Mouse (Mus musculus) hindbrain, embryonic 15.5 days (tissue): ENCODE results near the gene Sorl1. TPM values are rescaled to one million over a fixed set of nuclear protein-coding genes. Genes with fewer than 3 reads are reported as not detected.
A peak's percentile ranks its signal among the peaks of the same experiment; 100 is the strongest.

Source experiments
- ATAC-seq: fragments of 200-750 bp; cut with Nextera tagmentation; 2 replicates; pipeline ENCODE4 v1.8.0; 2017; ENCODE audit warnings: low read depth, moderate number of reproducible peaks, moderate TSS enrichment; ENCODE audit not compliant: low FRiP score
- H3K27ac ChIP-seq: fragments of 300-500 bp; sonication (generic); replicated peaks from 2 replicates; pipeline ENCODE4 v1.5.1; 2015; ENCODE audit warnings: mild to moderate bottlenecking, inconsistent platforms
- H3K27me3 ChIP-seq: fragments of 300-500 bp; sonication (generic); 2 replicates; pipeline ENCODE4 v1.6.1; 2015; ENCODE audit warnings: control low read depth, inconsistent platforms
- H3K36me3 ChIP-seq: fragments of 300-500 bp; sonication (generic); 2 replicates; pipeline ENCODE4 v1.6.1; 2015; ENCODE audit warnings: control low read depth, inconsistent platforms
- H3K4me1 ChIP-seq: fragments of 300-500 bp; sonication (generic); replicated peaks from 2 replicates; pipeline ENCODE4 v1.6.1; 2015; ENCODE audit warnings: control low read depth, inconsistent platforms
- H3K4me2 ChIP-seq: fragments of 300-500 bp; sonication (generic); 2 replicates; pipeline ENCODE4 v1.6.1; 2015; ENCODE audit warnings: moderate library complexity, mild to moderate bottlenecking, inconsistent platforms
- H3K4me3 ChIP-seq: fragments of 300-500 bp; sonication (generic); 2 replicates; pipeline ENCODE4 v1.5.1; 2015; ENCODE audit warnings: mild to moderate bottlenecking, inconsistent platforms
- H3K9ac ChIP-seq: fragments of 300-500 bp; sonication (generic); 2 replicates; pipeline ENCODE4 v1.6.1; 2015; ENCODE audit warnings: inconsistent platforms
- H3K9me3 ChIP-seq: fragments of 300-500 bp; sonication (generic); 2 replicates; pipeline ENCODE4 v1.6.1; 2016; ENCODE audit warnings: control low read depth, inconsistent platforms
- WGBS: fragments of 180-500 bp; shearing (Covaris S2); methylation state at CpG from one replicate; pipeline ENCODE4 v1.1.7; 2015; 5-methylcytosine and 5-hydroxymethylcytosine counted together
- polyA plus RNA-seq: library from polyadenylated mRNA; unstranded; fragments of >200 nt; fragmentation: Nextera tagmentation; extraction: Ambion mirVana; gene quantifications from 2 replicates; pipeline ENCODE4 v1.2.1, GENCODE M21; 2015

Gene Sorl1
- polyA plus RNA-seq, 1 experiment from 2014 or later, result 12.4 TPM

DNA sequence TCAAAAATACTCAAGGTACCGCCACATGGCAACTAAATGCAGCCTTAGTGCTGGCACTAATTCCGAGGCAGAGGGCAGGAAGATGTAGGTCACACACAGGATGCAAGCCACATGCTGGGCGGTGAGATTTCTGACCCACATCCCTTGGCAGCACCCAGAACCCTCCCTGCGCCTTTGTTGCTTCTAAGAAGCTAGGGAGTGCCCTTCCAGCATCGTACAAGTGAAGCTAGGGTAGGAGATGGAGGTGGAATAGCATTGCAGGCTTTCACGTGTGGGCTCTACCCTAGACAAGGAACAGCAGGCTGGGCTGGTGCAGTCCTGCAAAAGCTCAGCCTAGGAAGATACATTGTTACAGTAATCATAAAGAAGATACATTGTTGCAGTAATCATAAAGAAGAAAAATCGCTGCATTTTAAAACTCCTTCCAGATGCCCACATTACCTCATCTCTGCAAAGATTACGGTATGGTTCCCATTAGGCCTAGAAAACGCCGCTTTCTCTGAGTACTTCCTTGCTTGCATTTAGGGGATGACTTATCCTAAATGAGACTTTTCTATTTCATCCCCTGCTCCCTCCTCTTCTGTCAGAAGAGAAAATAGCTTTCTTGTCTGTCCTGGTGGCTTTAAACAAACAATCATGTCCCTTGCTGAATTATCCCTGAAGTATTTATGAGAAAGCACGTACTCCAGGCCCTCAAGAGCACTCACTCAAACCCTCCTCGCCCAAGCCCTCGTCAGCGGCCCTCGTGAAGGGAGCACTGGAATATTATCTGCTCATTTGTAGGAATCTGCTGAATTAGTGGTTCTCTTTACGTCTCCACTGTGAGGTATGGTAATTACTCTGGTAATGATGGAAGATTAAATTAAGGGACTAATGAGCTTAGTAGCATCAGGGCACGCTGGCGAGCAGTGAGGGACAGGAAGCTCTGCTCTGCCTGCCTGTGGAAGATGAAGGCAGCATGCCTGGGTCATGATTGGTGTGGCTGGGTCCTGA, 84.8 kb downstream of the Sorl1 start:
- 54% methylated on average over 18 of the region's 18 CpGs for WGBS
- Histone ChIP-seq H3K9ac (no peak overlapping the region), H3K9me3 (no peaks in the 10 kb centered on the region), H3K4me2 (no peak overlapping the region), H3K4me1 (peaks cover 22% of the 10 kb centered on the region), H3K27ac (peak overlapping the region; percentile 64), H3K36me3 (peaks cover 3% of the 10 kb centered on the region; the same call in 1 of the 2 replicates), H3K27me3 (no peaks in the 10 kb centered on the region), H3K4me3 (no peak overlapping the region)
- ATAC-seq, result peak; percentile 66

- Histone ChIP-seq H3K36me3 (no peaks in the 10 kb centered on the region), H3K9ac (no peak overlapping the region), H3K4me1 (peaks cover 26% of the 10 kb centered on the region), H3K9me3 (no peaks in the 10 kb centered on the region), H3K4me3 (no peak overlapping the region), H3K4me2 (no peak overlapping the region), H3K27me3 (no peaks in the 10 kb centered on the region), H3K27ac (no peak overlapping the region)
- 94% methylated on average over 11 of the region's 11 CpGs for WGBS
- no peak for ATAC-seq
These were observed 87.2 kb downstream of the Sorl1 start for GRCm38 (mm10) chr9:42036885-42037284.

DNA sequence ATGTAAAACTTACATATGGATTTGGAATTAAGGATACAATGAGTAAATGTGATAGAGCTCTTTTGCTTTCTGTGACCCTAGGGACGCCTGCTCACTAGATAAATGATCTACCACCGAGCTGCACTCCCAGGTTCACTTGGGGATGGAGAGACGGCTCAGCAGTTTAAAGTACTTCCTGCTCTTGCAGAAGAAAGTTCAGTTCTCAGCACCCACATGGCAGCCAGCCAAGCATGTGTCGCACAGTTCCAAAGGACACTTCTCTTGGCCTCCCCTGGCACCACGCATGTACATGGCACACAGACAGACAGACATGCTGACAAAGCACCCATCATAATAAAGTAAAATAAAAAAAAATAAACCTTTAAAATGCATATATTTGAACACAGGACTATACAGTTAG, 88.1 kb downstream of the Sorl1 start:
- Histone ChIP-seq H3K4me2 (no peak overlapping the region), H3K27ac (no peak overlapping the region), H3K36me3 (no peaks in the 10 kb centered on the region; the same call in 1 of the 2 replicates), H3K27me3 (no peaks in the 10 kb centered on the region), H3K9ac (no peak overlapping the region), H3K4me3 (no peak overlapping the region), H3K4me1 (peaks cover 26% of the 10 kb centered on the region), H3K9me3 (no peaks in the 10 kb centered on the region)
- no peak for ATAC-seq
- 57% methylated on average over 5 of the region's 5 CpGs for WGBS

DNA sequence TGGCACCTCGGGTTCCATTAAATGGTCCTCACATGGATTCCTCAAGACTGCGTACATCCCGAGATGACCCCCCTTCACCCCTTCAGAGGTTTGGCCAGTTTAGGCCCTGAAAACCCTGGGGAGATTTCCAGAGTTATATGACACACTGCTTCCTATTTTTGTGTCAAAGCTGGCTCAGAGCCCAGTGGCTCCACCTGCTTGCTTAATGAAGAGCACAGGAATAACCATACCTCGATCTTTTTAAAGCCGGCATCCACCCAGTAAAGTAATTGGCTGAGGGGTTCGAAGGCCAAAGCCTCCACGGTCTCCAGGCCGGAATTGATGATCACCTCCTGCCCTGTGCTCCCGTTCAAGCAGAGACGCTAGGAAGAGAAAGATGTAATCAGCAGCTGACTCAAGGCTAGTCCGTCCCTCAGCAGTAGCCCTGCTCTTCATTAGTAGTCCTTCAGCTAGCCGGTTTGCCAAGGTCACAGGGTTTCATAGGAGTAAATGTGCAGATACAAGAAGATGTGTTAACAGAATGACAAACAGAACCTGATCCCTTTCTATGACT, 88.8 kb downstream of the Sorl1 start:
- H3K36me3 ChIP-seq, result no peaks in the 10 kb centered on the region; the same call in 1 of the 2 replicates
- no peak overlapping the region for H3K9ac ChIP-seq
- peak overlapping the region; percentile 4; the same call in 1 of the 2 replicates for H3K27ac ChIP-seq
- no peaks in the 10 kb centered on the region for H3K27me3 ChIP-seq
- H3K4me2 ChIP-seq, result no peak overlapping the region
- WGBS, result 62% methylated on average over 12 of the region's 12 CpGs
- no peak overlapping the region for H3K4me3 ChIP-seq
- H3K4me1 ChIP-seq, result peaks cover 26% of the 10 kb centered on the region
- no peaks in the 10 kb centered on the region for H3K9me3 ChIP-seq
- no peak for ATAC-seq

GRCm38 (mm10) chr9:42034116-42034520, 90.0 kb downstream of the Sorl1 start:
- Histone ChIP-seq H3K9me3 (no peaks in the 10 kb centered on the region), H3K4me3 (no peak overlapping the region), H3K27me3 (no peaks in the 10 kb centered on the region), H3K4me2 (no peak overlapping the region), H3K9ac (no peak overlapping the region), H3K36me3 (no peaks in the 10 kb centered on the region; the same call in 1 of the 2 replicates), H3K27ac (no peak overlapping the region), H3K4me1 (peaks cover 19% of the 10 kb centered on the region)
- ATAC-seq, result no peak
- 65% methylated on average over 9 of the region's 9 CpGs for WGBS

DNA sequence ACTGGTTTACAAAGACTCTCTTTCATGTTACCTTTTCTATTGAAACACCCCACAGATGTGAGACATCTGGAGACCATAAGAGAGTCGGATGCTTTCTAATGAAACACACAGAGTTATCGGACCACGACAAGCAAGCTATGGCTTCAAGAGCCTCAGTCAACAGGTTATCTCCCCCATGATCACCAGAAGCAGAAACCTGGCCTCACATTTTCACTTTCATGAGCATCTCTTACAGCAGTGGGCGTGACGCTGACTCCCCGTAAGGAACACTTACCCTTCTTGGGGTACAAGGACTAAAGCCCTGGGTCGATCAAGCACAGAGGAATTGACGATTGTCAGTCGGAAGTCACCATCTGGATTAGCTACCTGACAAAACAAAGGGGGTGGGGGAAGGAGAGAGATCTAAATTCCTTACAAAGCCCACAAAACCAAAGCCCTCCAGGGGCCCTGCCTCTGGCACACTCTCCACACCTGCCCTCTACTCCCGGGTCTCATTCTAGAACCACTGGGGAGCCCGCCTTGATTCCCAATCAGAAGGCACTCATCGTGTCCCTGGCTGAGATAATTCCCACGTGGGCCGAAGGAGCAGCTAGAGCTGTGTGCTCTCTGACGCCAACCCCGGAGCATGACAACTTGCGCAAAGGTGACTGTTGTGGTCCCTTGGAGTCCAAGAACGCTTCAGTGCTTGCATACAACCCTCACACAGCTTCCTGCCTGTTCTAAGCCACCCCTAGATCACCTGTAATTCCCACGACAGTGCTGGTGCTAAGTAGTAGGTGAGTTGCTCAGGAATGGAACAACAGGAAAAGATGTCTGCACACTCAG, 90.6 kb downstream of the Sorl1 start:
- no peak overlapping the region for H3K4me2 ChIP-seq
- H3K27me3 ChIP-seq, result no peaks in the 10 kb centered on the region
- no peak for ATAC-seq
- H3K36me3 ChIP-seq, result no peaks in the 10 kb centered on the region; the same call in 1 of the 2 replicates
- 71% methylated on average over 19 of the region's 19 CpGs for WGBS
- H3K9me3 ChIP-seq, result no peaks in the 10 kb centered on the region
- H3K27ac ChIP-seq, result no peak overlapping the region
- H3K4me1 ChIP-seq, result peaks cover 16% of the 10 kb centered on the region; the same call in 1 of the 2 replicates
- no peak overlapping the region for H3K9ac ChIP-seq
- no peak overlapping the region for H3K4me3 ChIP-seq

DNA sequence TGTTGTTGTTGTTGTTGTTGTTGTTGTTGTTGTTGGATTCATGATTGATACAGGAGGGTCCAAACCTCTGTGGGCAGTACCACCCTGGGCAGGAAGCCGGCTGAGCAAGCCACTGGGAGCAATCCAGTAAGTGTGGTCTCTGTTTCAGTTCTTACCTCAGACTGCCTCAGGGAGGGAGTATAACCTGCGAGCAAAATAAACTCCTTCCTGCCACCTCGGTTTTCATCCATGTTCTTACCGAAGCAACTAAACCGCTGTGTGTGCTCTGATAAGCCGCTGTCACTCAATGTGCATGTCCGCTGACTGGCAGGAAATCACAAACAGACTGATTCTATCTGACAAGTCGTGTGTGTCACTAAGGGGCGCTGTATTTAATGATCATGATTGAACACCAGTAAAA, 91.7 kb downstream of the Sorl1 start:
- Histone ChIP-seq H3K9me3 (no peaks in the 10 kb centered on the region), H3K4me1 (peaks cover 11% of the 10 kb centered on the region; the same call in 1 of the 2 replicates), H3K27ac (no peak overlapping the region), H3K9ac (no peak overlapping the region), H3K27me3 (no peaks in the 10 kb centered on the region), H3K4me2 (no peak overlapping the region), H3K4me3 (no peak overlapping the region), H3K36me3 (no peaks in the 10 kb centered on the region; the same call in 1 of the 2 replicates)
- 67% methylated on average over 9 of the region's 9 CpGs for WGBS
- no peak for ATAC-seq

DNA sequence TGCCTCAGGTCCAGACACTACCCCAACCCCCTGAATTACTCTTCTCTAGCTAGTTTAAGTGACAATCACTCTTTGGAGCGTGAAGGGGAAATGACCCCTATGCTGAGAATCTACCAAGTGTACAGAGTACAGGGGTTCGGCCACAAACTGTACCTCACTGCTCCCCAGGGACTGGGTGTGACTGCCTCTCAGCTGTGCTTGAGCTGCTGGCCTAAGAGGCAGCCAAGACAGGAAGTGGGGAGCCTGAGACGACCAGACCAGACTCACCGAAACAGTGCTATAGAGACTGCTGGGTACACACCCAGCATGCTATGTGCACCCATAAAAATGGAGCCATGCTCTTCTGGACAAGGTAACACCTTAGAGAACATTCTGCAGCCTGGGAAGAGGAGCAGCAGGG, 95.3 kb downstream of the Sorl1 start:
- Histone ChIP-seq H3K4me1 (no peaks in the 10 kb centered on the region), H3K36me3 (no peaks in the 10 kb centered on the region; the same call in 1 of the 2 replicates), H3K27ac (no peak overlapping the region), H3K9ac (no peak overlapping the region), H3K27me3 (no peaks in the 10 kb centered on the region), H3K4me3 (no peak overlapping the region), H3K9me3 (no peaks in the 10 kb centered on the region), H3K4me2 (no peak overlapping the region)
- ATAC-seq, result no peak
- 82% methylated on average over 4 of the region's 4 CpGs for WGBS

GRCm38 (mm10) chr9:42024257-42024656, 99.8 kb downstream of the Sorl1 start:
- no peaks in the 10 kb centered on the region for H3K9me3 ChIP-seq
- no peak overlapping the region for H3K4me2 ChIP-seq
- no peaks in the 10 kb centered on the region for H3K27me3 ChIP-seq
- H3K36me3 ChIP-seq, result no peaks in the 10 kb centered on the region
- 76% methylated on average over 9 of the region's 9 CpGs for WGBS
- no peaks in the 10 kb centered on the region; the same call in 1 of the 2 replicates for H3K4me1 ChIP-seq
- H3K27ac ChIP-seq, result no peak overlapping the region
- no peak overlapping the region for H3K4me3 ChIP-seq
- no peak overlapping the region for H3K9ac ChIP-seq
- ATAC-seq, result no peak

DNA sequence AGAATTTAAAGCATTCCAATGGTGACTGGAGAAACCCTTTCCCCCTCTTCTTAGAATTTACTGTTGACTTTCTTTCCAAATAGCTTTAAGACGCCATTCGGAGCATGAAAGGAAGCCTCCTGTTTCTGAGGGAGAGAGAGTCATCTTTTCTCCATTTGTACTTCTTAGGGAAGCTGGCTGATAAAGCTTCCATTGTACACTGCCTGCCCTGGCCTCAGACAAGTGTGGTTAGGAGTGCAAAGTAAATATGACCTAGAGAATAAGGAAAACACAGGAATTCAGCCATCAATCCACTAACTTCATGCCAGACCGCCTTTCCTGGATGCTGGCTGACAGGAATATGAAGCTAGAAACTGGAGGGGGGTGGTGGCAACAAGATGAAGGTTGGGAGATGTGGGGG, 100.7 kb downstream of the Sorl1 start:
- Histone ChIP-seq H3K27ac (no peak overlapping the region), H3K4me3 (no peak overlapping the region), H3K9me3 (no peaks in the 10 kb centered on the region), H3K4me1 (no peaks in the 10 kb centered on the region; the same call in 1 of the 2 replicates), H3K4me2 (no peak overlapping the region), H3K36me3 (no peaks in the 10 kb centered on the region), H3K9ac (no peak overlapping the region), H3K27me3 (no peaks in the 10 kb centered on the region)
- 65% methylated on average over 3 of the region's 3 CpGs for WGBS
- ATAC-seq, result no peak

GRCm38 (mm10) chr9:42022318-42022717, 101.8 kb downstream of the Sorl1 start:
- Histone ChIP-seq H3K9ac (no peak overlapping the region), H3K27ac (no peak overlapping the region), H3K36me3 (no peaks in the 10 kb centered on the region), H3K9me3 (no peaks in the 10 kb centered on the region), H3K27me3 (no peaks in the 10 kb centered on the region), H3K4me1 (no peaks in the 10 kb centered on the region; the same call in 1 of the 2 replicates), H3K4me2 (no peak overlapping the region), H3K4me3 (no peak overlapping the region)
- 93% methylated on average over 12 of the region's 12 CpGs for WGBS
- ATAC-seq, result no peak
